Mouse (Mus musculus): ENCODE results near the gene Gm438. TPM values are rescaled to one million over a fixed set of nuclear protein-coding genes. Genes with fewer than 3 reads are reported as not detected.

Gm438 gene
- polyA plus RNA-seq, 1 experiment from 2014 or later, result not detected

Other genes with a start within 250 kb of the Gm438 start
- gene Gm13124, start 221.4 kb downstream of the Gm438 start, polyA plus RNA-seq (2014; fragmentation: Nextera tagmentation; extraction: Ambion mirVana), result not detected in 2 replicates
- gene Aadacl4, start 172.9 kb downstream of the Gm438 start, polyA plus RNA-seq (2014; fragmentation: Nextera tagmentation; extraction: Ambion mirVana), result not detected in 2 replicates
- gene Gm436, start 100.2 kb downstream of the Gm438 start, polyA plus RNA-seq (2014; fragmentation: Nextera tagmentation; extraction: Ambion mirVana), result not detected in 2 replicates
- gene Gm13178, start 65.2 kb downstream of the Gm438 start, polyA plus RNA-seq (2014; fragmentation: Nextera tagmentation; extraction: Ambion mirVana), result not detected in 2 replicates
- 5.9 and 7.9 TPM in 2 replicates for gene Dhrs3, start 106.2 kb upstream of the Gm438 start, polyA plus RNA-seq (2014; fragmentation: Nextera tagmentation; extraction: Ambion mirVana)